Mouse (Mus musculus) forebrain, embryonic 11.5 days (tissue): ENCODE results near the gene Myl7. TPM values are rescaled to one million over a fixed set of nuclear protein-coding genes. Genes with fewer than 3 reads are reported as not detected.

ENCODE experiments used
- polyA plus RNA-seq: library from polyadenylated mRNA; unstranded; fragments of >200 nt; fragmentation: Nextera tagmentation; extraction: Ambion mirVana; gene quantifications from 2 replicates; pipeline ENCODE4 v1.2.1, GENCODE M21; 2014

Gene Myl7
- polyA plus RNA-seq, 1 experiment from 2014 or later, result 0.47 TPM

Other genes with a start within 250 kb of the Myl7 start
- gene Mrps24, start 183.1 kb downstream of the Myl7 start, polyA plus RNA-seq, result 166 TPM in 2 replicates
- gene Urgcp, start 136.4 kb downstream of the Myl7 start, polyA plus RNA-seq, result 19.1 and 20.1 TPM in 2 replicates
- 152 and 157 TPM in 2 replicates for gene Dbnl, start 110.3 kb downstream of the Myl7 start, polyA plus RNA-seq
- gene Pgam2, start 95.0 kb downstream of the Myl7 start, polyA plus RNA-seq, result 5.3 and 6.5 TPM in 2 replicates
- 8.8 and 8.9 TPM in 2 replicates for gene Polm, start 60.8 kb downstream of the Myl7 start, polyA plus RNA-seq
- gene Aebp1, start 36.8 kb downstream of the Myl7 start, polyA plus RNA-seq, result 20.4 and 24.9 TPM in 2 replicates
- gene Pold2, start 20.5 kb downstream of the Myl7 start, polyA plus RNA-seq, result 130 TPM in 2 replicates
- gene Gck, start 51.3 kb upstream of the Myl7 start, polyA plus RNA-seq, result 1.8 and 4.5 TPM in 2 replicates
- gene Ykt6, start 56.9 kb upstream of the Myl7 start, polyA plus RNA-seq, result 25.5 and 27.2 TPM in 2 replicates
- gene Camk2b, start 167.6 kb upstream of the Myl7 start, polyA plus RNA-seq, result 1.0 and 1.8 TPM in 2 replicates